Mouse (Mus musculus): ENCODE data around the gene Gm960.
"Not testable (repeated sequence)": the region's sequence is repeated elsewhere in the genome, so short reads cannot be mapped to it uniquely, and the experiment has no call there.

Gm960 gene

DNA sequence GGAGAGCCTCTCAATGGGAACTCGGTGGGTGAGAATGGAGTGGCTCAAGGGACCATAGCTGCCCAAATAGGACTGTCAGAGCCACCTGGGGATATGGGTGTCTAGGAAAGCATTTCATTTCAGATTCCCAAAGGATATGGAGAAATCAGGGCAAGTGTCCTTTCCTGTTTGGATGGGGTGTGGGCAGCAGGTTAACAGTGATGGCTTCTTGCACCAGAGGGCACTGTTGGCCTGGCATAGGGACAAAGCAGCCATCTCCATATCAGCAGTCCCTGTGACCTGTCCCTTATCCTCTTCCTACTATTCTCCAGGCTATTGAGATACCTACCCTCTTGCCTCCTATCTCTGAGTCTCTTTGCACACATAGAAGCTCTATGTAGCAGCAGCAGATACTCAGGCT is 109.4 kb downstream of the Gm960 start:
- no peak for DNase-seq (ENCODE audit: low spot score)

- no peak for DNase-seq (ENCODE audit: low spot score)
Observed at GRCm38 (mm10) chr19:4588430-4588829, 110.0 kb downstream of the Gm960 start.

- no peak for DNase-seq (ENCODE audit: low spot score)
Observed at GRCm38 (mm10) chr19:4587426-4587825, 111.0 kb downstream of the Gm960 start.

- DNase-seq (ENCODE audit: low spot score): not testable (repeated sequence)
Observed at GRCm38 (mm10) chr19:4586783-4587182, 111.7 kb downstream of the Gm960 start.

GRCm38 (mm10) chr19:4583856-4584255 is 114.6 kb downstream of the Gm960 start:
- DNase-seq (ENCODE audit: low spot score): no peak

GRCm38 (mm10) chr19:4579296-4579695 is 119.2 kb downstream of the Gm960 start:
- DNase-seq (ENCODE audit: low spot score): no peak

GRCm38 (mm10) chr19:4578799-4579198 is 119.7 kb downstream of the Gm960 start:
- no peak for DNase-seq (ENCODE audit: low spot score)
